Mouse (Mus musculus) midbrain, embryonic 13.5 days (tissue): Measurements from ENCODE around the gene Lrrc4. TPM values are rescaled to one million over a fixed set of nuclear protein-coding genes. Genes with fewer than 3 reads are reported as not detected.
A peak's percentile ranks its signal among the peaks of the same experiment; 100 is the strongest.

ENCODE experiments used
- ATAC-seq: fragments of 200-750 bp; cut with Nextera tagmentation; 2 replicates; pipeline ENCODE4 v1.8.0; 2017; ENCODE audit warnings: mild to moderate bottlenecking, moderate TSS enrichment, moderate library complexity
- H3K27ac ChIP-seq: fragments of 300-500 bp; sonication (generic); 2 replicates; pipeline ENCODE4 v1.5.1; 2015; ENCODE audit warnings: inconsistent platforms, mild to moderate bottlenecking, moderate library complexity
- H3K27me3 ChIP-seq: fragments of 300-500 bp; sonication (generic); 2 replicates; pipeline ENCODE4 v1.6.1; 2015; ENCODE audit warnings: mild to moderate bottlenecking, inconsistent platforms
- H3K36me3 ChIP-seq: fragments of 300-500 bp; sonication (generic); 2 replicates; pipeline ENCODE4 v1.6.1; 2015; ENCODE audit warnings: mild to moderate bottlenecking, inconsistent platforms
- H3K4me1 ChIP-seq: fragments of 300-500 bp; sonication (generic); replicated peaks from 2 replicates; pipeline ENCODE4 v1.6.1; 2015; ENCODE audit warnings: inconsistent platforms
- H3K4me2 ChIP-seq: fragments of 300-500 bp; sonication (generic); replicated peaks from 2 replicates; pipeline ENCODE4 v1.6.1; 2015; ENCODE audit warnings: moderate library complexity, mild to moderate bottlenecking, inconsistent platforms
- H3K4me3 ChIP-seq: fragments of 300-500 bp; sonication (generic); replicated peaks from 2 replicates; pipeline ENCODE4 v1.5.1; 2015; ENCODE audit warnings: mild to moderate bottlenecking, inconsistent platforms
- H3K9ac ChIP-seq: fragments of 300-500 bp; sonication (generic); replicated peaks from 2 replicates; pipeline ENCODE4 v1.6.1; 2015; ENCODE audit warnings: mild to moderate bottlenecking, inconsistent platforms
- H3K9me3 ChIP-seq: fragments of 300-500 bp; sonication (generic); 2 replicates; pipeline ENCODE4 v1.6.1; 2016; ENCODE audit warnings: mild to moderate bottlenecking, inconsistent platforms
- WGBS: fragments of 180-500 bp; shearing (Covaris S2); methylation state at CpG from one replicate; pipeline ENCODE4 v1.1.7; 2015; 5-methylcytosine and 5-hydroxymethylcytosine counted together
- polyA plus RNA-seq: library from polyadenylated mRNA; unstranded; fragments of >200 nt; fragmentation: Nextera tagmentation; extraction: Ambion mirVana; gene quantifications from 2 replicates; pipeline ENCODE4 v1.2.1, GENCODE M21; 2015

Gene Lrrc4
- 5.1 and 5.3 TPM in 2 replicates for polyA plus RNA-seq

DNA sequence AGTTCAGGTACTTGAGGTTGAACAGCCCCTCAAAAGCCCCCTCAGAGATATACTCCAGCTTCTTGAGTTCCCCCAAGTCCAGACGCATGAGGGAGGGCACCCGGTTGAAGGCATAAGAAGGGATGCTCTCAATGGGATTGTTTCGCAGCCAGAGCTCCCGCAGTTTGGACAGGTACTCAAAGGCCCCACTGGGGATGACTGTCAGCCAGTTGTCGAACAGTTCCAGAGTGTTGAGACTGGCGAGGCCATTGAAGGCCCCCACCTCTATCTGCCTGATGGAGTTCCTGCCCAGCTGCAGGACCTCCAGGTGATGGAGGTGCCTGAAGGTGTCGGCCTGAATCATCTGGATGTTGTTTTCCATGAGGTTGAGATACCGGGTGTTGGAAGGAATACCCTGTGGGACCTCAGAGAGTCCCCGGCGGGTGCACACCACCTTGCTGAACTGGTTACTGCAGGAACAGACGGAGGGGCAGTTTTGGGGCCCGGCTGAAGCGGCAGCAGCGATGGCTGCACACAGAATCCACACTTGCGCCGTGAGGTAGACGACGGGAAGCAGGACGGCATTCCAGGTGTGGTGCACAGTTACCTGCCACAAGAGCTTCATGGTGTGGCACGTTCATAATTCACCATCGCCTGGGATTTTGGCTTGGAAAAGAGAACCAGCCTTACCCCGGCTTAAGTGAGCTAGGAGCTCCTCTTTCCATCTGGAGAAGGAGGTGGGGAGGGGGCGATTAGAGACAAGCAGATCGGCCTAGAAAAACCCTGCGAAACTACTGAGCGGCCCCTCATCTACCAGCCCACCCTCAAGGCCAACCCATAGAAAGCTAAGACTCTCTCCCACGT lies at the start of gene Lrrc4:
Gene Lrrc4, minus strand, starts transcription at position 737 of the 843 bp plus-strand sequence.
- Histone ChIP-seq H3K4me3 (peak within 1 kb of the TSS; percentile 85), H3K4me2 (peak within 1 kb of the TSS; percentile 92), H3K27ac (peak within 1 kb of the TSS; percentile 97), H3K4me1 (peaks cover 65% of the 10 kb centered on the region), H3K27me3 (peaks cover 11% of the 10 kb centered on the region), H3K9ac (peak within 1 kb of the TSS; percentile 96), H3K9me3 (no peaks in the 10 kb centered on the region), H3K36me3 (peaks cover 6% of the 10 kb centered on the region)
- 20% methylated on average over 27 of the region's 27 CpGs for WGBS
- no peak for ATAC-seq

GRCm38 (mm10) chr6:28880909-28881308 lies 49.4 kb upstream of the Lrrc4 start:
- H3K9ac ChIP-seq, result no peak overlapping the region
- H3K4me2 ChIP-seq, result no peak overlapping the region
- no peaks in the 10 kb centered on the region for H3K9me3 ChIP-seq
- peaks cover 48% of the 10 kb centered on the region for H3K4me1 ChIP-seq
- WGBS, result 88% methylated on average over 4 of the region's 4 CpGs
- H3K27me3 ChIP-seq, result no peaks in the 10 kb centered on the region
- H3K27ac ChIP-seq, result no peak overlapping the region
- H3K4me3 ChIP-seq, result no peak overlapping the region
- no peak for ATAC-seq
- H3K36me3 ChIP-seq, result peaks cover 21% of the 10 kb centered on the region

DNA sequence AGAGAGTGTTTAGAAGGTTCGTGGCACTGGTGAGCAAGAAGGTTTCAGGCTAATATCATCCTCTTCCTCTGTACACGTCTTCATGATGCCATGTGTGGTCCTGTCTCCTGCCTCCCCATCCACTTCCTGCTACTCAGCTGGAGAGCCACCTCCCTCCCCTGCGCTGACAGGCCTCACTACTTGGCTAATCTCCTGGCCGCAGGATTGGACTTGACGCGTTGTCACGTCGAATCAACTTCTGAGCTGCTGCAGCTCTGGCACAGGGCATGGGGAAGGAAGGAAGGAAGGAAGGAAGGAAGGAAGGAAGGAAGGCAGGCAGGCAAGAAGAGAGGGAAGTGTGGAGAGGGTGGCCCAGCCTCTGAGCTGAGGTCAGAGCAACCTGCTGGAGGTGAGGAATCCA lies 47.8 kb upstream of the Lrrc4 start:
- WGBS, result 51% methylated on average over 8 of the region's 8 CpGs

GRCm38 (mm10) chr6:28877945-28878666 lies 46.6 kb upstream of the Lrrc4 start:
- ATAC-seq, result peak; percentile 84
- Histone ChIP-seq H3K4me3 (no peak overlapping the region), H3K36me3 (peaks cover 3% of the 10 kb centered on the region; the same call in 1 of the 2 replicates), H3K4me2 (no peak overlapping the region; the same call in 1 of the 2 replicates), H3K27ac (peak overlapping the region; percentile 20), H3K4me1 (peaks cover 67% of the 10 kb centered on the region), H3K9me3 (no peaks in the 10 kb centered on the region), H3K27me3 (no peaks in the 10 kb centered on the region), H3K9ac (no peak overlapping the region)
- WGBS, result 19% methylated on average over 7 of the region's 7 CpGs

More for the DNA sequence above, 47.8 kb upstream of the Lrrc4 start:
- Histone ChIP-seq H3K36me3 (peaks cover 8% of the 10 kb centered on the region), H3K9me3 (no peaks in the 10 kb centered on the region), H3K4me2 (no peak overlapping the region), H3K27ac (no peak overlapping the region), H3K27me3 (no peaks in the 10 kb centered on the region), H3K9ac (no peak overlapping the region), H3K4me1 (peaks cover 55% of the 10 kb centered on the region), H3K4me3 (no peak overlapping the region)
- ATAC-seq, result no peak

DNA sequence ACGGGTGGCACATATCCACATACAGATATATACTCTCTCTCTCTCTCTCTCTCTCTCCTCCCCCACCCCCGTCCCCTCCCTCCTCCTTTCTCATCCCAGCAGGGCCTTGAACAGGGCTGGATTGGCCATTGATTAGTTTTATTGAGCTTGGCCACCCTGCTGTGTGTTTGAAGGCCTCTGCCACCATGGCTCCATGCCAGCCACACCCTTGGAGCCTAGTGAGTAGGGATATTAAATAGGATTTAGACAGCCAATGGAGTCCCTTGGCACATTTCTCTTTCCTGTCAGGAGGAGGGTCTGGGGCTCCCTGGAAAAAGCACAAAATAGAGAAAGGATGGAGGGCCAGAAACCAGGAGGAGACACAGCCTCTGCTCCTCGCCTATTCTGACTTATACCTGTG lies 44.9 kb upstream of the Lrrc4 start:
- ATAC-seq, result 0 out of 2 replicates have a peak, but pooled peaks have one; percentile 1
- Histone ChIP-seq H3K4me3 (no peak overlapping the region), H3K27me3 (no peaks in the 10 kb centered on the region), H3K4me1 (peaks cover 68% of the 10 kb centered on the region), H3K9ac (no peak overlapping the region), H3K27ac (peak overlapping the region; percentile 54), H3K36me3 (no peaks in the 10 kb centered on the region), H3K4me2 (no peak overlapping the region), H3K9me3 (no peaks in the 10 kb centered on the region)
- WGBS, result 46% methylated on average over 3 of the region's 3 CpGs

- Histone ChIP-seq H3K27me3 (no peaks in the 10 kb centered on the region), H3K9me3 (no peaks in the 10 kb centered on the region), H3K4me2 (no peak overlapping the region), H3K9ac (no peak overlapping the region), H3K36me3 (no peaks in the 10 kb centered on the region), H3K4me1 (peaks cover 58% of the 10 kb centered on the region), H3K27ac (no peak overlapping the region), H3K4me3 (no peak overlapping the region)
- WGBS, result 90% methylated on average over 1 of the region's 1 CpGs
- no peak for ATAC-seq
Measured at GRCm38 (mm10) chr6:28875333-28875732, 43.8 kb upstream of the Lrrc4 start.

DNA sequence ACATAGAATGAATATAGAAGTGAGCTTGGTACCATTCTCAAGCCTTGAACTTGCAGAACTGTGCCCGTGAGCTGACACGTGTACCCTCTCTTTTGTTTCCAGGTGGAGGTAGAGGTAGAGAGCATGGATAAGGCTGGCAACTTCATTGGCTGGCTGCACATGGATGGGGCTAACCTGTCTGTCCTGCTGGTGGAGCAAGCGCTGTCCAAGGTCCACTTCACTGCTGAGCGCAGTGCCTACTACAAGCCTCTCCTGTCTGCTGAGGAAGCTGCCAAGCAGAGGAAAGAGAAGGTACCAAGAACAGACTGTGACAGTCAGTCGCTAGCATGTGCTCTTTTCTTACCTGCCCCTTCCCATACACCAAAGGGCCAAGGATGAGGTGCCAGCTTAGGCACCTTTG lies 43.2 kb upstream of the Lrrc4 start:
- WGBS, result 98% methylated on average over 5 of the region's 5 CpGs
- H3K4me2 ChIP-seq, result no peak overlapping the region
- H3K4me1 ChIP-seq, result peaks cover 55% of the 10 kb centered on the region
- no peaks in the 10 kb centered on the region for H3K36me3 ChIP-seq
- no peak overlapping the region for H3K4me3 ChIP-seq
- H3K9ac ChIP-seq, result no peak overlapping the region
- no peak for ATAC-seq
- no peaks in the 10 kb centered on the region for H3K9me3 ChIP-seq
- no peak overlapping the region for H3K27ac ChIP-seq
- H3K27me3 ChIP-seq, result no peaks in the 10 kb centered on the region

DNA sequence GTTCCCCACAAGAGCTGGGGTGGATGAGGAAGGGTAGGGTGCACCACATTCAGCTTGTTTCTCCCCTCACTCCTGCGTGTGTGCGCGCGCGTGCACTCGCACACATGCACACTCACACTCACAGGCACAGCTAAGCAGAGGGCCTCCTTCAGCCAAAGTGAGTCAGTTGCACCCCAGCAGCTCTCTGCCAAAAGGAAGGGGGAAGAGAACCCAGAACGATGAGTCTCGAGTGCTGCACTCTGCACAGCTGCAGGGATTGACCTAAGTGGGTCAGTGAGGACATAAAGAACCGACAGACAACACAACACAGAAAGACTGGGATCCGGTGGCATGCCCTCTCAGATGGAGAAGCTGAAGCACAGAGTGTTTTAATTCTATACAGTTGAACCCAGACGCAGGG lies 42.5 kb upstream of the Lrrc4 start:
- H3K27me3 ChIP-seq, result no peaks in the 10 kb centered on the region
- 81% methylated on average over 11 of the region's 11 CpGs for WGBS
- H3K4me2 ChIP-seq, result no peak overlapping the region
- peaks cover 51% of the 10 kb centered on the region for H3K4me1 ChIP-seq
- no peaks in the 10 kb centered on the region for H3K36me3 ChIP-seq
- H3K4me3 ChIP-seq, result no peak overlapping the region
- no peak overlapping the region for H3K9ac ChIP-seq
- no peak overlapping the region for H3K27ac ChIP-seq
- no peaks in the 10 kb centered on the region for H3K9me3 ChIP-seq
- no peak for ATAC-seq

DNA sequence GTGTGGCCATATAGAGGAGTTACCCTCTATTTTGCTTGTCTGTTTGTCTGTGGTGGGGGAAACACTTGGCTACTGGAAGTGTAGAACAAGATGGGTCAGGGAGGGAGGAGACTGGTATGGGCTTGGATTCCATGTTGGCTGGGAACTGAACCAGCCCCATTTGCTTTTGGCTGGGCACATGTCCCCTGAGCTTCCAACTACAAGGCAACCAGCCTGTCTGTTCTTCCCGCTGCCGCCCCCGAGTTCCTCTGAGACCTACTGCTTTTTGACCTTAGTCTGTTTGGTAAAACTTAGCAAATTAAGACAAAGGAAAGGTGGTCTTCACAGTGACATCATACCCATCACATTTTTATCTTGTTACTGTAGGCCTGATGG lies 40.9 kb upstream of the Lrrc4 start:
- Histone ChIP-seq H3K27me3 (no peaks in the 10 kb centered on the region), H3K9me3 (no peaks in the 10 kb centered on the region), H3K4me2 (no peak overlapping the region), H3K36me3 (no peaks in the 10 kb centered on the region), H3K4me3 (no peak overlapping the region), H3K4me1 (peaks cover 34% of the 10 kb centered on the region), H3K9ac (no peak overlapping the region), H3K27ac (no peak overlapping the region)
- 89% methylated on average over 3 of the region's 3 CpGs for WGBS
- ATAC-seq, result no peak

DNA sequence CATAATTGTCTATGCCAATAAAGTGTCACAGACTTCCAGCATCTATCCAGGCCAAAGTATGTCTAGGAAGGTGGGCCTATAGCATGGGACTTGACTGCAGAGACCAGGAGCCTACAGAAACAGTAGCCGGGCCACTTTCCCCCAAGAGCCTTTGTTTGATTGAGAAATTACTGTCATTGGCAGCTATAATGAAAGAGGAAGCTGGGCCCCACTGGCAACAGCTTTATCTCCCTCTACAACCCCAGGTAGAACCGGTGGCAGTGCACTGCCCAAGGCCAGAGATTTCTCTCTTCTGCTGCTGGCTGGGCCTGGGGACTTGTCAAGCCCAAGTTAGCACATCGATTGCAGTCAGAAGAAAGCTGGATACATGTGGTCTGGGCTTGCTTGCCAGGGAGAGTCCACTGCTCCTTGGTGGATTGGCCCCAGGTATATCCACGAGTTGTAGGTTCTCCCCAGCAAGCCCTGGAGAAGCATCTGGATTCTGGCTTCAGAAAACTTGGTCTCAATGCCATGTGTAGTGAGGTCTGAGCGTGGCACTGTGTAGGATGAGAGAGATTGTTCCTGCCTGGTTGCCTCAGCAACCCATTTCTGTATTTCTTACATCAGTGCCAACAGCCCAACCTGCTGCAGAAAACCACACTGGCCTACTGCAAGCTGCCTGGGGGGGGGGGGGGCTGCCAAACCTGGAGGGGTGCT lies 40.3 kb upstream of the Lrrc4 start:
- H3K9ac ChIP-seq, result no peak overlapping the region
- ATAC-seq, result no peak
- peaks cover 29% of the 10 kb centered on the region for H3K4me1 ChIP-seq
- H3K4me2 ChIP-seq, result no peak overlapping the region
- 83% methylated on average over 5 of the region's 5 CpGs for WGBS
- H3K9me3 ChIP-seq, result no peaks in the 10 kb centered on the region
- no peak overlapping the region for H3K27ac ChIP-seq
- H3K27me3 ChIP-seq, result no peaks in the 10 kb centered on the region
- no peak overlapping the region for H3K4me3 ChIP-seq
- no peaks in the 10 kb centered on the region for H3K36me3 ChIP-seq

DNA sequence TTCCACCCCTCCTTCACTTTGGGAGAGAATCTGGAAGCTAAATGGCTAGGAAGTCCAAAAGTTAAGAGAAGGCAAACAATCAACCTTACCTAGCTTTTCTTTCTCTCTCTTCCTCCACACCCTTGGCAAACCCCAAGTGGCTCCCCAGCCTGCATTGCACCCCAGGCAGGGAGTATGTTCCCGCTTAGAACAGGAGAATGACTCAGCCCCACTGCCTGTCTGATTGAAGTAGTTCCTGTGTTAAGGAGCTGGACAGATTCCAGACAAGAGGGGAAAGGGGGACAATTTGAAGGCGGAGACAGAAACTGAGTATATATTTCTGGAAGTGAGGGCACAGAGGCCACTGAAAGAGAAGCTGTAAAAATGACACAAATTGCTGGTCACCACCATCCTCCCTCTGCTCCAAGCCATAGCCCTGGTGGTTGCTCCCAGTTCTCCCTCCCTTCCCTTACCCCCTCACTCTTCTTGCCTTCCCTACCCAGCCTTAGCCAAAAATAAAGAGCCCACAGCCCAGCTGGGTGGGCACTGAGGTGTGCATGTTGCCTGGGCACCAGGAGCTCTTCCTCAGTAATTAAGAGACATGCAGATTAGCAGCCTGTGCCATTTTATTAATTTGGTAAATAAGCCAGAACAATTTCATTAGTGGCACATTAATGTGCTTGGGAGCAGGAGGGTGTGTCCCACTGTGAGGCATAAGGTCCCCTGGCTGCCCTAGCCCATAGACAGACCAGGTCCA lies 36.1 kb upstream of the Lrrc4 start:
- no peak for ATAC-seq
- Histone ChIP-seq H3K36me3 (no peaks in the 10 kb centered on the region), H3K27me3 (no peaks in the 10 kb centered on the region), H3K9ac (no peak overlapping the region), H3K4me3 (no peak overlapping the region), H3K4me1 (peaks cover 17% of the 10 kb centered on the region), H3K4me2 (no peak overlapping the region), H3K27ac (no peak overlapping the region), H3K9me3 (no peaks in the 10 kb centered on the region)
- 87% methylated on average over 2 of the region's 2 CpGs for WGBS
